Mouse (Mus musculus): ENCODE data around the gene Cfap161. TPM values are rescaled to one million over a fixed set of nuclear protein-coding genes. Genes with fewer than 3 reads are reported as not detected.

Gene Cfap161
- total RNA-seq, 1 experiment from 2014 or later = 0.46 TPM

GRCm38 (mm10) chr7:83739680-83740310 is 54.9 kb downstream of the Cfap161 start:
- no peak for DNase-seq

DNA sequence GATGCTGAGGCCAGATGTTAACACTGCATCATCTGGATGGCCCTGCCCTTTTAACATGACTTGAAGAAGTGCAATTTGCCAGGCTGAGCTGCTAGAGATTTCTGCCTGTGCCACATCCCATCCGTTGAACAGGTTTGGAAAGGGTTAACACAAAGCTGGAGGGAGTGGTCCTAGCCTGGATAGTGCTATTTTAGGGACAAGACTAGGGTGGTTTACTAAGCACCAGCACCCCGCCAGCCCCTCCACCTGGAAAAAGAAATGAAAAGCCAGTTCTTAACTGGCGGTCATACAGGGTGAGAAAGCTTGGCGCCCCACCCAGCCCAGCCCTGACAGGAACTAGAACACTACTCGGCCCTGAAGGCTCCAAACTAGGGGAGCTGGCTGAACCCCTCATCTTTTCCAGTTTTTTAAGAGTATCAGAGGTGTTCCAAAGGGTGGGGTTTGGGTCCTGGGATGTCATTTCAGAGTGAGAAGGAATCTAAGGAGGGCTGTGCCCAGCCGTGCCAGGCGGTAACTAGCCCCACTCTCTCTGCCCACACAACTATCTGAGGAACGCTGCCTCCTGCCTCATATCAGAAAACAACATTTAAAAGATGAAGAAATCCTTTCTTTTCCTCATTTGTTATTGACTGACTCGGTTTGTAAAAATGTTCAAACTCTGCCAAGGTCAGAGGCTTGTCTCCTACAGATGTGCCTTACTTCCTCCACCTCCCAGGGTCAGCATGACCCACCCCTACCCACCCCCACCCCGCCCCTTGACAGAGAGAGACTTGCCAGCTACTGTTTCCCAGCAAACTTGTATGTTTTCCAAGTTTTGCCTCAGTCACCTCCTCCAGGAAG is 55.8 kb downstream of the Cfap161 start:
- no peak for DNase-seq

GRCm38 (mm10) chr7:83737914-83738490 is 56.7 kb downstream of the Cfap161 start:
- DNase-seq = no peak

- no peak for DNase-seq
Observed at GRCm38 (mm10) chr7:83736341-83737115, 58.2 kb downstream of the Cfap161 start.

DNA sequence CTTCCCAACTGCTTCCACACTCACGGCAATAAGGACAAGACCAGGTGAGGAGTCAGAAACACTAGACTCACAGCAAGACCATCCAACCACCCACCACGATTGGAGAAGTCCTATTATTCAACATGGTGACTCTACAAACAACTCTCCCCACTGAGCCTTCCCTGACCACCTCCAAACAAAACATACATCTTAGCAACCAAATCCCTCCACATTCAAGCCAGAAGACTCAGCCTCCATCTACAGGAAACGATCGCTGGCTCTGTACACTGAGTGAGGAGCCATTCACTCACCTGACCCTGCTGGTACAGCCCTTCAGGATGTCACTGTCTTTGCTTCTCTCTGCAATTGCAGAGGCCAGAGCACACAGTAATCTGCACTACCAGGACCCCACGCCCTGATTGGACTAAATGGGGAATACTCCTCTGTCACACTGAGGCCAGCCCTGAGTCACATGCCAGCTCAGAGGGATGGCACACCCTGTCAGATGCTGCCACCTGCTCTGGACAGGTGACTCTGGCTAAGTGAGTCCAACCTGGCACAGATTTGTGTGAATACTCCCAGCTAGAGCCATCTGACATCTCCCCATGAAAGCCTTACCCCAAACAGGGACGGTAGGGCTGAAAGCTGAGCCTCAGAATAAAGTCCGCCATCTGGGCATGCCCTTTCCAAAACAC is 59.4 kb downstream of the Cfap161 start:
- no peak for DNase-seq

DNA sequence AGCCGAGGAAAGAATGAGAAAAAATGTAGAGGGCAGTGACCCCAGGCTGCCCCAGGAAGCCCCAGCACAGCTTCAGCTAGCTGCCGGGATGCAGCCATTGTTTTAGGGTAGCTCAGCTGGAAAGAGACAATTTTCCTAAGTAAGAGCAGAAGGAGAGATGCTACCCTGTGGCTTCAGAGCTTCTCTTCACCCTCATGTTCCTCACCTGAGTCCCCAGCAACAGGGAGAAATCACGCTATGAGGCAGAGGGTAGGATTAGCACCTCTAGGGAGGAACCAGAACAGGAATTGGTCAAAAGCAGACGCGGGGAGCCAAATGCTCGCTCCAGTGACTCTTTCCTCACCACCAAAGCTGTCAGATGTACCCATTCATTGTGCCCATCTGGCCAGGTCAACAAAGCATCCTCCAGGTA is 60.0 kb downstream of the Cfap161 start:
- no peak for DNase-seq

- no peak for DNase-seq
Observed at GRCm38 (mm10) chr7:83734246-83734645, 60.4 kb downstream of the Cfap161 start.

DNA sequence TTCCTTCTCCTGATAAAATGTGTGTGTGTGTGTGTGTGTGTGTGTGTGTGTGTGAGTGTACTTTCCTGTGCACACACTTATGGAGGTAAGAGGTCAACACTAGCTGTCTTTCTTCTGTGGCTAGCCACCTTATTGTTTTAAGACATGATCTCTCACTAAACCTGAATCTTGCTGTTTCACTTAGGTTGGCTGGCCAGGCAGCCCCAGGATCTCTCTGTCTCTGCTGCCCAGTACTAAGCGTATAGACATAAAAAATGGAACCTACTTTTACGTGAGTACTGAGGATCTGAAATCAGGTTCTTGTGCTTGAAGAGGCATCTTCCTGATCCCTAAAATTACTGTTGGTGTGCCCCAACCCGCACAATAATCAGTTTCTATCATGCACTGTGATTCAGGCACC is 61.9 kb downstream of the Cfap161 start:
- no peak for DNase-seq

- no peak for DNase-seq
Observed at GRCm38 (mm10) chr7:83731961-83732666, 62.6 kb downstream of the Cfap161 start.

DNA sequence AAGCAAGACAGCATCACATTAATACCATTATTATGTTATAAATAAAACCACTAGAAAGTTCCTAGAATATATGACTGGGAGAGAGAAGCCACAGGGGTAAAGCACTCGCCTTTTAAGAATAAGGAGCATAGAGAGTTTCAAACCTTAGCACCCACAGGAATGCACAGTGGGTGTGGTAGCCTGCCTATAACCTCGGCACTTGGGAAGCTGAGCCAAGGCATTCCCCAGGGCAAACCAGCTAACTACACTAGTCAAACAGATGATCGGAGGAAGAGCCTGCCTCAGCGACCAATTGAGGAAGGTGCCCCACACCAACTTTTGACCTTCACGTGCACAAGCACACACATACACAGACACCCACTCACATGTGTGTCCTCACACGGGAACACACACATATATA is 63.4 kb downstream of the Cfap161 start:
- no peak for DNase-seq

DNA sequence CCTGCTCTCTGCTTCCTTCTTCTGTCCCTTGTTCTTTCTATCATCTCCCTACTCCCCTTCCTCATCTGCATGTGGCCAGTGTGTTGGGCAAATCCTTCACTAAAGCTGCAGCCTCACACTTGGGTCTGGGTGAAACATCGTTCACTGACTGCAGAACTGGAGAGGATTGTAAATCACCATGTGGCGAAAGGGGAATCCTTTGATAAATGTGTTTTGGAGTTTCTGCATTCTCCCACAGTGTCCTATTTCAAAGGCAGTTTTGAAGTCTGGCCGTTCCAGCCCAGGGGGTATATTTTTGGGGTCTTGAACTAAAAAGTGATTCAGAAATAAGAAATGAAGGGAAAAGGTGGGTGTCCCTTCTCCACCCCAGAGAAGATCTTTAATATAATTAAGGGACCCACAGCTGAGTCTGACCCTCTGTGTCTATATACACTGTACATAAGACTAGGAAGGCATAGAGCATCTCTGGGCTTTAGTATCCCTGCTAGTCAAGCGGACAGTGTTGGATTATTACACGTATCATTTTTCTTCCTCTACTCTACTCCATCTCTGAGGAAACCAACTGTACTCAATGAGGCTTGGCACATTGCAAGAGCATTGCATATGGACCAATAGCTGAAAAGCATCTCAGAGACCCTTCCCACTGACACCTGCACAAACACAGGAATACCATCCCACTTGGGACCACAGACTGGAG is 67.6 kb downstream of the Cfap161 start:
- no peak for DNase-seq

DNA sequence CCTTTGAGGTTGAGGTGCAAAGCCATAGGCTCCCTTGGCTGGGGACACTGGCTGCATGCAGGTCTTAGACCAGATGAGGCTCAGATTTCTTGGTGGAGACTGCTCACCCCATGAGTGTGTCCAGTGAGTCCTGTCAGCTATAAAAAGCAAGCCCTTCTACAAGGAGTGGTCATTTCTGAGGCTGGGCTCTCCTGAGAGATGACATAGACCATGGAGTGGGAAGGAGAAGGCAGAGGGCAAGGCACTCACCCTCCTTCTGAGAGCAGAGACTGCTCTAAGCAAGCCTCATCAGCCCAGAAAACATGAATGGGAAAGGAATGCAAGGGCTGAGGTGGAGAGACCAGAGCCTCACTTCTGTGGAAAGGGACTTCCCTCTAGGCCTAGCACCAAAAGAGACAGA is 68.9 kb downstream of the Cfap161 start:
- no peak for DNase-seq

DNA sequence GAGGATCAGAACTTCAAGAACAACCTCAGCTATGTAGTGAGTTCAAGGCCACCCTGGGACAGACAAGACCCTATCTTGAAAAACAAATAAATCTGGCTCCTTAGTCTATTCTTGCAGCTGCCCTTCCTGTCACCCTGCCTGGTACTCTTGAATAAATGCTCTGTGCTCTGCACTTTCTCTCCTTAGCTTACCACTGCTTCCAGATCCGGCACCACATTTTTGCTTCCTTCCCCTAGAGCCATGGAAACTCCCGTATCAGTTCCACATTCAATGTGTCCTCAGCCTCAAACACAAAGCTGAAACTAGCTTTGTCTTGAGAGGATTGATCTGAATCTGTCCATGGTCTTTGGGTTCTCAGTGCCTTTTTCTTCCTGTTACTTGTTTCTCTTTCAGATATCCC is 70.1 kb downstream of the Cfap161 start:
- no peak for DNase-seq

Other genes starting within 250 kb of the Cfap161 start
- 0.27 TPM in 1 of 2 replicates, not detected in the other for gene Tmc3, start 210.0 kb downstream of the Cfap161 start, total RNA-seq (2021)
- gene Stard5, start 162.9 kb downstream of the Cfap161 start, total RNA-seq (2021) = 38.3 and 41.9 TPM in 2 replicates
- 5.0 and 5.2 TPM in 2 replicates for gene Il16, start 49.2 kb downstream of the Cfap161 start, total RNA-seq (2021)
- 16.7 and 17.4 TPM in 2 replicates for gene Tlnrd1, start 89.4 kb upstream of the Cfap161 start, total RNA-seq (2021)
- 80.6 and 96.9 TPM in 2 replicates for gene Mesd, start 89.6 kb upstream of the Cfap161 start, total RNA-seq (2021)